Mouse (Mus musculus): Measurements from ENCODE around the gene Ccdc185. TPM values are rescaled to one million over a fixed set of nuclear protein-coding genes. Genes with fewer than 3 reads are reported as not detected.
A peak's percentile ranks its signal among the peaks of the same experiment; 100 is the strongest.

The Ccdc185 gene
- polyA plus RNA-seq, 1 experiment from 2014 or later, result not detected

- Histone ChIP-seq H3K9ac (replicated peaks) (no peak overlapping the region), H3K27me3 (no peaks in the 10 kb centered on the region), H3K36me3 (no peaks in the 10 kb centered on the region), H3K4me2 (replicated peaks) (no peak overlapping the region), H3K27ac (replicated peaks) (no peak overlapping the region), H3K4me3 (no peak overlapping the region), H3K9me3 (no peaks in the 10 kb centered on the region), H3K4me1 (0 out of 2 replicates have a peak, but pooled peaks cover 3% of the 10 kb centered on the region)
- no peak for ATAC-seq (ENCODE audit: low FRiP score, low read depth)
- 72% methylated on average over 10 of the region's 10 CpGs for WGBS
Observed at GRCm38 (mm10) chr1:182776749-182777410, 27.9 kb upstream of the Ccdc185 start.

GRCm38 (mm10) chr1:182775576-182775975, 26.6 kb upstream of the Ccdc185 start:
- Histone ChIP-seq H3K9me3 (no peaks in the 10 kb centered on the region), H3K27me3 (no peaks in the 10 kb centered on the region), H3K4me3 (no peak overlapping the region), H3K36me3 (no peaks in the 10 kb centered on the region), H3K27ac (replicated peaks) (no peak overlapping the region), H3K4me2 (replicated peaks) (no peak overlapping the region), H3K9ac (replicated peaks) (no peak overlapping the region), H3K4me1 (0 out of 2 replicates have a peak, but pooled peaks cover 3% of the 10 kb centered on the region)
- WGBS, result 94% methylated on average over 6 of the region's 7 CpGs
- no peak for ATAC-seq (ENCODE audit: low FRiP score, low read depth)

GRCm38 (mm10) chr1:182764541-182765281, 15.7 kb upstream of the Ccdc185 start:
- WGBS, result 1% methylated on average over 27 of the region's 27 CpGs
- Histone ChIP-seq H3K9ac (replicated peaks) (peak overlapping the region; percentile 76), H3K36me3 (no peaks in the 10 kb centered on the region), H3K4me2 (replicated peaks) (peak overlapping the region; percentile 96), H3K27me3 (peaks cover 28% of the 10 kb centered on the region), H3K4me1 (peaks cover 12% of the 10 kb centered on the region; the same call in 1 of the 2 replicates), H3K9me3 (no peaks in the 10 kb centered on the region), H3K4me3 (peak overlapping the region; percentile 68), H3K27ac (replicated peaks) (peak overlapping the region; percentile 87)
- ATAC-seq (ENCODE audit: low FRiP score, low read depth), result peak; percentile 76

GRCm38 (mm10) chr1:182763716-182764461, 14.9 kb upstream of the Ccdc185 start, which contains the start of gene Susd4:
Susd4 (plus strand) TSS chr1:182763860.
- no peaks in the 10 kb centered on the region for H3K9me3 ChIP-seq
- peaks cover 28% of the 10 kb centered on the region for H3K27me3 ChIP-seq
- H3K4me2 ChIP-seq (replicated peaks), result peak within 1 kb of the TSS; percentile 96
- peak; percentile 91 for ATAC-seq (ENCODE audit: low FRiP score, low read depth)
- H3K27ac ChIP-seq (replicated peaks), result peak within 1 kb of the TSS; percentile 87
- peak within 1 kb of the TSS; percentile 76 for H3K9ac ChIP-seq (replicated peaks)
- under 1% methylated on average over 78 of the region's 95 CpGs for WGBS
- H3K4me3 ChIP-seq, result peak within 1 kb of the TSS; percentile 68
- peaks cover 12% of the 10 kb centered on the region; the same call in 1 of the 2 replicates for H3K4me1 ChIP-seq
- H3K36me3 ChIP-seq, result no peaks in the 10 kb centered on the region

GRCm38 (mm10) chr1:182763191-182763715, 14.3 kb upstream of the Ccdc185 start:
- ATAC-seq (ENCODE audit: low FRiP score, low read depth), result no peak
- Histone ChIP-seq H3K36me3 (no peaks in the 10 kb centered on the region), H3K27me3 (peaks cover 28% of the 10 kb centered on the region), H3K9me3 (no peaks in the 10 kb centered on the region), H3K4me1 (peaks cover 12% of the 10 kb centered on the region; the same call in 1 of the 2 replicates), H3K9ac (replicated peaks) (no peak overlapping the region; the same call in 1 of the 2 replicates), H3K4me2 (replicated peaks) (peak overlapping the region; percentile 96), H3K4me3 (peak overlapping the region; percentile 68), H3K27ac (replicated peaks) (peak overlapping the region; percentile 87)
- 11% methylated on average over 17 of the region's 17 CpGs for WGBS

- no peaks in the 10 kb centered on the region for H3K4me1 ChIP-seq
- no peak overlapping the region for H3K4me2 ChIP-seq (replicated peaks)
- 89% methylated on average over 1 of the region's 1 CpGs for WGBS
Observed at GRCm38 (mm10) chr1:182758783-182759182, 9.8 kb upstream of the Ccdc185 start.

GRCm38 (mm10) chr1:182754865-182755264, 5.9 kb upstream of the Ccdc185 start:
- no peaks in the 10 kb centered on the region for H3K36me3 ChIP-seq
- peaks cover 5% of the 10 kb centered on the region; the same call in 1 of the 2 replicates for H3K4me1 ChIP-seq
- no peak for ATAC-seq (ENCODE audit: low FRiP score, low read depth)
- H3K4me3 ChIP-seq, result no peak overlapping the region
- no peaks in the 10 kb centered on the region for H3K9me3 ChIP-seq
- no peak overlapping the region for H3K27ac ChIP-seq (replicated peaks)
- H3K4me2 ChIP-seq (replicated peaks), result no peak overlapping the region
- WGBS, result 83% methylated on average over 5 of the region's 5 CpGs
- H3K27me3 ChIP-seq, result no peaks in the 10 kb centered on the region
- no peak overlapping the region for H3K9ac ChIP-seq (replicated peaks)

More at GRCm38 (mm10) chr1:182758783-182759182, 9.8 kb upstream of the Ccdc185 start:
- Histone ChIP-seq H3K27me3 (peaks cover 16% of the 10 kb centered on the region), H3K9me3 (no peaks in the 10 kb centered on the region), H3K36me3 (no peaks in the 10 kb centered on the region), H3K4me3 (no peak overlapping the region), H3K9ac (replicated peaks) (no peak overlapping the region), H3K27ac (replicated peaks) (no peak overlapping the region)
- ATAC-seq (ENCODE audit: low FRiP score, low read depth), result no peak

GRCm38 (mm10) chr1:182753694-182754093, 4.7 kb upstream of the Ccdc185 start:
- H3K4me1 ChIP-seq, result peaks cover 5% of the 10 kb centered on the region; the same call in 1 of the 2 replicates
- no peak for ATAC-seq (ENCODE audit: low FRiP score, low read depth)
- H3K27ac ChIP-seq (replicated peaks), result no peak overlapping the region
- no peaks in the 10 kb centered on the region for H3K9me3 ChIP-seq
- WGBS, result 83% methylated on average over 8 of the region's 8 CpGs
- H3K27me3 ChIP-seq, result no peaks in the 10 kb centered on the region
- no peak overlapping the region for H3K4me3 ChIP-seq
- no peaks in the 10 kb centered on the region for H3K36me3 ChIP-seq
- H3K9ac ChIP-seq (replicated peaks), result no peak overlapping the region
- H3K4me2 ChIP-seq (replicated peaks), result no peak overlapping the region

GRCm38 (mm10) chr1:182751301-182751700, 2.3 kb upstream of the Ccdc185 start:
- Histone ChIP-seq H3K27me3 (no peaks in the 10 kb centered on the region), H3K9ac (replicated peaks) (no peak overlapping the region), H3K4me1 (peaks cover 5% of the 10 kb centered on the region; the same call in 1 of the 2 replicates), H3K9me3 (no peaks in the 10 kb centered on the region), H3K4me2 (replicated peaks) (no peak overlapping the region), H3K27ac (replicated peaks) (no peak overlapping the region), H3K4me3 (no peak overlapping the region), H3K36me3 (no peaks in the 10 kb centered on the region)
- WGBS, result 58% methylated on average over 8 of the region's 8 CpGs
- no peak for ATAC-seq (ENCODE audit: low FRiP score, low read depth)

GRCm38 (mm10) chr1:182747834-182748233, 1.1 kb downstream of the Ccdc185 start:
- H3K9ac ChIP-seq (replicated peaks), result no peak overlapping the region
- H3K4me1 ChIP-seq, result peaks cover 5% of the 10 kb centered on the region; the same call in 1 of the 2 replicates
- H3K9me3 ChIP-seq, result no peaks in the 10 kb centered on the region
- no peaks in the 10 kb centered on the region for H3K36me3 ChIP-seq
- H3K27ac ChIP-seq (replicated peaks), result no peak overlapping the region
- 86% methylated on average over 17 of the region's 17 CpGs for WGBS
- no peak for ATAC-seq (ENCODE audit: low FRiP score, low read depth)
- no peak overlapping the region for H3K4me3 ChIP-seq
- H3K4me2 ChIP-seq (replicated peaks), result no peak overlapping the region
- no peaks in the 10 kb centered on the region for H3K27me3 ChIP-seq

- 91% methylated on average over 9 of the region's 9 CpGs for WGBS
- no peaks in the 10 kb centered on the region for H3K27me3 ChIP-seq
- no peaks in the 10 kb centered on the region for H3K36me3 ChIP-seq
- no peak overlapping the region for H3K4me3 ChIP-seq
- peaks cover 5% of the 10 kb centered on the region; the same call in 1 of the 2 replicates for H3K4me1 ChIP-seq
- H3K9me3 ChIP-seq, result no peaks in the 10 kb centered on the region
- no peak for ATAC-seq (ENCODE audit: low FRiP score, low read depth)
- no peak overlapping the region for H3K27ac ChIP-seq (replicated peaks)
- no peak overlapping the region for H3K4me2 ChIP-seq (replicated peaks)
- no peak overlapping the region for H3K9ac ChIP-seq (replicated peaks)
Observed at GRCm38 (mm10) chr1:182747081-182747480, 1.9 kb downstream of the Ccdc185 start.

Data from midbrain, embryonic 12.5 days (tissue).